Mouse (Mus musculus) embryonic stem cell, embryonic (primary cell): ENCODE data around the gene Naaladl2.
"Not testable (repeated sequence)": the region's sequence is repeated elsewhere in the genome, so short reads cannot be mapped to it uniquely, and the experiment has no call there.

Experiments
- CTCF ChIA-PET, 4 experiments: fragments of 300-600 bp in 2 of 4; fragments of 350-600 bp in 2 of 4; sonication (Branson Sonifier 250); formaldehyde crosslinking; loops; one replicate each; lab custom pipeline; 2022; ENCODE audit warnings: inconsistent platforms in 2 of 4; lab: Charles Lee
- POLR2A ChIA-PET, 4 experiments: fragments of 300-600 bp in 2 of 4; fragments of 350-600 bp in 2 of 4; sonication (Branson Sonifier 250); formaldehyde crosslinking; loops; one replicate each; lab custom pipeline; 2022; ENCODE audit warnings: antibody characterized with exemption in 4 of 4, inconsistent platforms in 1 of 4; lab: Charles Lee

Naaladl2 gene

DNA sequence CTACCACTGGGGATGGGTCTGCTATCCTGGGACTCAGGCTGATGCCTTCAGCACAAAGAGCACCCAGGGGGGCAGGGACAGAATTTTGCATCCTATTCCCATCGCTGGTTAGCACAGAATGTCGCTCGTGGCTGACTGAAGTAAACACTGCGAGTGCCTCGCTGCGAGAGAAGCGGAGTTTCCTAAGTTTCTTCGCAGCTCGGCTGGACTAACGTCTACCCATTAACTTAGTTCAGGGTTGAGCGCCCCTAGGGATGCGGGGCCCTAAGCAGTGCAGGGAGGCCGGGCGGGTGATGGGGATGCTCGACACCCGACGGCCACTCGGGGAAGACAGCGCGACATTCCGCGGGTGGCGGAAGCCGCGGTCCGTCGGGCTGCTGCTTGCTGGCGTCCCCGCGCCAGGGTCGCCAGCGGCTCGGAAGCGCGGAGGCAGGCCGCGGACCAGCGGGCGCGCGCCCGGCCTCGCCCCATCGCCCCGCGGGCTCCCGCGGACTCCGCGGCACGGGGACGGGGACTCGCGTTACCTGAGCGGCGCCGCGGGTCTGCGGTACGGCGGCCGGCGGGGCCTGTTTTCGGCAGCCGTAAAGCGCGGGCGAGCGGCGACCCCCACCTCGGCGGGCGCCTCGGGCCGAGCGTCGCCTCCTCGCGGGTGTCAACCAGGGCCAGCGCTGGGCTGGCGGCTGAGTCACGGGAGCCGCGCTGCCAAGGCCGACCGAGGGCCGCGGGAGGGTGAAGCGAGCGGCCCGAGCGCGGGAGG is at the start of gene Naaladl2:
TSS of gene Naaladl2 (minus strand) at position 707 of the 757 bp plus-strand sequence.
- POLR2A ChIA-PET = interaction anchor here in 1 of 4 experiments (1.1 kb wide), 1 partner anchor 9 kb away, joined by 4 read pairs; no protein-coding TSS in a partner anchor

DNA sequence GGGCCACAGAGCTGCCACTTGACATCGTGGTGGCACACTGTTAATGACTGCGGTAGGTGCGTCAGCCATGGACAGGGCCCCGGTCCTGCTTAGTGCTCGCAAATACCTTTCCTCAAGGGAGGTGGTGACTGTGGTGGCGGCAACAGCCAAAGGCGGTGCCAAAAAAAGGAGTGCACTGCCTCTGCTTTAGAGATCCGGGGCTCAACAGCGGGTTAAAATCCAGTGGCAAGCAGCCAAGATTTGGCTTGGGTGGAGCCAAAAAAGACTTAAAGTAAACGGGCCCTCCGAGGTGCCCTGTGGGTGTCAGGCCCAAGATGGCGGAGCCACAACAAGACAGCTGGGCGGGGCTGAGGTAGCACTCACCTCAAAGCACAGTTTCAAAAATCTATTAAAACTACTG is 7.7 kb upstream of the Naaladl2 start:
- POLR2A ChIA-PET = no interaction called here
- CTCF ChIA-PET = no interaction called here

More for the DNA sequence above, at the start of gene Naaladl2:
- CTCF ChIA-PET = no interaction called here

DNA sequence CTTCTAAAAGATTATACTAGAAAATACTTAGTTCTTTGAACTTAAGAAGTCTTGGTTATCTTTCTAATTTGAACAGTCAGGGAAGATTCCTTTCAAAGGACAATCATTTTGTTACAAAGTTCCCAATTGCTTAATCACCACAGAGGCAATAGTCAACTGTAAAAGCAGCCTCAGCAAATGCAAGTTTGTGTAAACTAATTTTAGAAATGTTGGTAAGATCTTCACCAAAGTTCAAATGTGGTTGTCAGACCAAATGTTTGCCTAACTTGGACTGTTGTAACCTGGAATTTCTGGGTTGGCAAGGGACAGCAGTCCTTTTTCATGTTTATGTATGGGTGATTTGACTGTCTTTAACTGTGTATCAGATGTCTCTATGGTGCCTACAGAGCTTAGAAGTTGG is 3.2 kb upstream of the Naaladl2 start:
- ChIA-PET POLR2A (no interaction called here), CTCF (no interaction called here)

DNA sequence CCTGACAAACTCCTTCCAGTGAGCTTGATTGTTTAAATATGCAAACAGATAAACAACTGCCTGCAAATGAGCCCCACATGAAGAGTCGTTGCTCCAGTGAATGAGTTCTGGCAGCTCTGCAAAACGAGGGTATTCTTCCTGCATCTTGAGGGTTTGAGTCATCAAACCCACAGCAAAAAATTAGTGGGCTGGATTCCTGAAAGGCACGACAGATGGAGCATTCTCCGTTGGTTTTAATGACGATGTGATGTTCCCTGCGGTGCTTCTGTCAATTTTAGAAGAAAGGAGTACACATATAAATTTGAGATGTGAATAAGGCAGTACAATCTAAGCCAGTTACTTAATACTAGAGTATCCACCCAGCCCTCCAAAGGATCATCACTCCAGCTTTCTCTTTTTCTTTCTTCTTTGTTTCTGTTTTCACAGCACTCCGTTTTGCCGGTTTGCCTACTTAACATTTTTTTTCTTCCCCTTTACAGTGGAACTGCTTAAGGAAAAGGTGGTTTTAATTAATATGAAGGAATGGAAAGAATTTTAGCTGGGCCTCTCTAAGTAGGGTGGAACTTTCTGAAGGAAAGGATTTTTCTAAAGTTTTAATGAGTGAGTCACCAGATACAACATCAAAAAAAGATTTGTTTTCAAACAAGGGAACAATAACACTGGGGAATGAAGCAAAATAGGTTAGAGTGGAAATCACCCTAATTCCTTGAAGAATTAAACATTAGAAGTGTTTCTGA is 1.1 kb upstream of the Naaladl2 start:
- CTCF ChIA-PET = no interaction called here
- POLR2A ChIA-PET = interaction anchor here in 1 of 4 experiments (1.1 kb wide), 1 partner anchor 8 kb away, joined by 4 read pairs; no protein-coding TSS in a partner anchor

DNA sequence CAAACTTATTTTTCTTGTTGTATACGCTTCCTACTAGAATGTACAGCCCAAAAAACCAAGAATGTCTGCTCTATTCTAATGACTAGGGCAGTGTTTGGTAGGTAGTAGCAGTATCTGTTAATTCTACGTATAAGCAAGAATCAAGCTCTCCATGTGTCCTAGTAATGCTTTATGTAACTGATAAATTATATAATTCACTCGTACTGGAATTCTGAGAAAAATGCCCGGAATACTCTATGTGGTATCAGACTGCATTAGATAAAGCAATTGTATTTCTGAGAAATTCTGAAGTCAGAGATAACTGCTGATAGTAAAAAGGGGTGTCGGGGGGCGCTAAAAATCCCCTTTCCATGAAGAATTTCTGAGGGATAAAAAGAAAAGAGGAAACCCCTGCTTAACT is 950 bp downstream of the Naaladl2 start:
- POLR2A ChIA-PET = no interaction called here
- CTCF ChIA-PET = no interaction called here

DNA sequence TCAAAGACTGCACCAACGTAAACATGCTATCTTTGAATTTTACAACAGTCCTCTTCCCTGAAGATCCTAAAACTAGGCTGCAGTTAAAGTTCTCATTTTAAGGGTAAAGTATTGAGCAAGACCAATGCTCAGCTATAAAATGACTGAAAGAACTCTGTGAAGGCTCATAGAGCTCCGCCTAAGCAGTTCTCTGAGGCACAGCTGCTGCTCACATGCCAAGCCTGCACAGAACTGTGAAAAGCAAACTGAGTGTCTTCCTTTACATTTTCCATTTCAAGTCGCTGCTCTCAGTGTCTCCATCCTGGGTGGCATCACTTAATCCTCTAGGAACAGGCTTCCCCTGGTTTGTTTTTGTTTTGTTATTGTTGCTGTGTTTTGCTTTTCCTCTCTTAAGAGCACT is 12.2 kb downstream of the Naaladl2 start:
- POLR2A ChIA-PET = no interaction called here
- CTCF ChIA-PET = no interaction called here

DNA sequence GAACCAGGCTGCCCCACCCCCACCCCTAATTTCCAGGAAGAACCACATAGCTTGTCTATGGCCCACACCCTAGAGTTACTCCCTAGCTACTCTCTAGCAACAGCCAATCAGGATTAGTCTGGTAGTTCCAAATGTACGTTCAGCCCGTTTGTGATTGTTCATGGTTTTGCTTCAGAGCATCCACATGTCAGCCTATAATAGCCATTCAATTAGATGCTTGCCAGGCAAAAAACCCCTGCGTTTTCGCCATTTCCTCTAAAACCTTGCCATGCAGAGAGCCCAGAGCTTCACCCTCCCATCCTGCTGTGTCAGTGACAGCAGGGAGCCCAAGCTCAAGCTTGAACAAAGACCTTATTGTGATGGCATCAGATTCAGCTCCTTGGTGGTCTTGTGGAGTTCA is 16.2 kb downstream of the Naaladl2 start:
- CTCF ChIA-PET = interaction anchor here in 1 of 4 experiments (0.6 kb wide), 1 partner anchor 375 kb away, joined by 3 read pairs; no protein-coding TSS in a partner anchor

DNA sequence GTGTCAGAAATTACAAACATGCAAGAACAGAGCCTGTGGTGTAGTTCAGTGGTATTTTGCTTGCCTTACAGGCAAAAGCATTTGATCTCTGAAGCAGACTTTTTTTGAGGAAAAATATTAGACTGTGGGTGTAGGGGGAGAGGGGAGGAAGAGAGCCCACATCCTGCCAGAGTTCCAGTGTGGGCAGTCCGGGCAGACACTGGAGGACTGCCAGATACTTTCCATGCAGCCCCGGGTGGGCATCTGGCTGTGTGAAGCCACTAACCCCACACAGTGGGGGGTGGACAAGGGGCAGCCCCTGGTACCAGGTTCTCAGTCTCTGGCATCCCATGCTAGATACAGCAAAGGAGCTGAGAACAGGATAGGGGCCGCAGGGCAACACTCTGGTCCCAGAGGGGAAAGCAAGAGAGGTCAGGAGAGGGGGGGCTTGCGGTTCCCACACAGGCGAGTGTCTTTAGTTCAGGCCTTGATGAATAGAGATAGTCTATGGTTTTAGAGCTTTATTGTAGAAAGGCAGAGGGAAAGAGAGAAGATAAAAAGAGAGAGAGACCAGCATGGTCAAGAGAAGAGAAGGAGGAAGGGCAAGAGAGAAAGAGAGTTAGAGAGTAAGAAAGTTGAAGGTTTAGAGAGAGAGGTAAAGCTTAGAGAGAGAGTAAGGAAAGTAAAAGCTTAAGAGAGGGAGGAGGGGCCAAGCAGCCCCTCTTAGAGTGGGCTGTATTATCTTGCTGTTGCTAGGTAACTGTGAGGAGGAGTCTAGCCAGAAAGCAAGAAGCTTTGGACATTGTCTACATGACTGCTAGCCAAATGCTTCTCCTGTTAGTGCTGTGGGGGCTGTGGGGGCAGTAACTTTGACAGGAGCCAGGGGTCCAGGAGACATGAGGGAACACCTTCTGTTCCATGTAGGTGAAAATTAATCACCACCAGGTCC is 18.9 kb downstream of the Naaladl2 start:
- ChIA-PET POLR2A (no interaction called here), CTCF (no interaction called here)

More for the DNA sequence above, 16.2 kb downstream of the Naaladl2 start:
- POLR2A ChIA-PET = no interaction called here

DNA sequence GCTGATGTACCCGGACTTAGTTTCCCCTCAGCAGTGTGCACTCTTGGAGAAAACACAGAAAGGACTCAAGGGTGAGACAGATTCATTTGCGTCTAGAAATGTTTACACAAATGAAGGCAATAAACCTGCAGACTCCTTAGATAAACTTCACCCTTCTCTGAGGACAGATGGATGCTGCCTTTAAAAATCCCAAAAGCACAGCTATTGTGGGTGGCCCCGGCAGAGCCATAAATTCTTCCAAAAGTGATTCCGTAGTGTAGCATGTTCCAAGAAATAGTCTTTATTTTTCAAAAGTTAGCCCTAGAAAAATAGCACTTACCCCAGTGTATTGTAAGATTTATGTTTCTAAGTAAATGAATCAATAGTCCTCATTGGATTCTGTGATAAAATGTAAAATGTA is 31.0 kb downstream of the Naaladl2 start:
- CTCF ChIA-PET = no interaction called here
- POLR2A ChIA-PET = no interaction called here

DNA sequence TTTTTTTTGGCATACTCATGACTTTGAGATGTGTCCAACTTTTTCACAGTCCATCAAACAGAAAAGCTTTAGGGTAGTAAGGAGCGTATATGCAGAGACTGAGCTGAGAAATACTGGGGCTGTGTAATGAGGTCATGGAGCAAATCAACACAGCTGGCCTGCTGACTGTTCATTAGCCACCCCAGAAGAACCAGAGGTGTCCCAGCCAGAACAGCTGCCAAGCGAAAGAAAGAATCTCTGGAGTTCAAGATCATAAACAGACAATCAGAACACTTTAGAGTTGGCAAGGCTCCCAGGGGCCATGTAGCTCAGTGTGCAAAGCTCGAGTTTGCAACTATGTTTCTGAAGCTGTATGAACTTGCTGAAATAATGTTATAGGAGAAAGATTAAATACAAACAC is 35.1 kb downstream of the Naaladl2 start:
- ChIA-PET CTCF (no interaction called here), POLR2A (no interaction called here)

DNA sequence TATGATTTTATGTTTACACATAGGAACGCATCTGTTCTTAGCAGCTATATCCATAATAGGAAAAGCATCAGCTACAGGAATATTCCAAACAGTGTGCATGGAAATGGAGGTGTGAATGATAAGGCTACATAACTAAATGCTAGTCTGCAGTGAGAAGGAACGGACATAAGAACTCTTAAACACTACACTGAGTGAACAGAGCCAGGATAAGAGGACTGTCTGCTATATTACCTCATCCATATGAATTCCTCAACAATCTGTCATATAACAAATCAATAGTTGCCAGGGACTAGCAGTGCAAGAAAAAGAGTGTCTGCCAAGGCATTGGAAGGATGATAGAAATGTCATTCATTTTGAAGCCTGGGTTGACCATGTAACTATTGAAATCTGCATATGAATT is 51.1 kb downstream of the Naaladl2 start:
- POLR2A ChIA-PET = no interaction called here
- CTCF ChIA-PET = no interaction called here

DNA sequence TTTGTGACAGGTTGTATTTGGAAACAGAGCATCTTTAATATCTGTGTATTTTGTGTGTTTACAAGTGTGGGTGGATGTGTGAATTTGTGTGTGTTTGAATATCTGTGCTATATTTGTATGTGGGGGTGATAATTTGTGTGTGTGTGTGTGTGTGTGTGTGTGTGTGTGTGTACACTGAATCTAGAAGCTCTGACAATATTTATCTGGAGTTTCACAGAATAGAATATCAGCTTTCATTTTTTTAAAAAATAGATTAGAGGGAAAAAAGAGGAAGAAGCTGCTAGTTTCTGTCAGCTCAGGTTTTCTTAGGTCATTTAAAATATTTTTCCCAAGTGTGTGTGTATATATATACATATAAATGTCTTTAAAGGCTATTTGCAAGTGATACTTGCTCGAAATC is 68.3 kb downstream of the Naaladl2 start:
- ChIA-PET CTCF (interaction anchor here in 1 of 4 experiments (0.6 kb wide), 1 partner anchor 277 kb away, joined by 5 read pairs; no protein-coding TSS in a partner anchor), POLR2A (no interaction called here)

DNA sequence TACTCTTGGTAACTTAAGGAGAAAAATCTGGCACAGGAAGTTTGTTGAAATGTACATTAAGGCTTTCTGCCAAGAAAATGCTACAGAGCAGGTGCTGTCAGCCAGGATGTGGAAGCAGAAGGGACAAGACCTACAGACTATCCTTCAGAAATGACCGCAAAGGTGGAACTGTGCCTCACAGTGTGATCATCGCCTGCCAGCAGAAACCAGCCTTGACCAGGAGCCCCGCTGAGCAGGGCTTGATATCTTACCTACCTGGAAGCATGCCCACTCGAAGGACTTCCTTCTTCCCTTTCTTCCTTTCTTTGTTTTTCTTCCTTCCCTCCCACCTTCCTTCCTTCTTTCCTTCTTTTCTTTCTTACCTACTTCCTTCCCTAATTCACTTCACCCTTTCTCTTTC is 69.8 kb downstream of the Naaladl2 start:
- POLR2A ChIA-PET = no interaction called here
- CTCF ChIA-PET = no interaction called here

DNA sequence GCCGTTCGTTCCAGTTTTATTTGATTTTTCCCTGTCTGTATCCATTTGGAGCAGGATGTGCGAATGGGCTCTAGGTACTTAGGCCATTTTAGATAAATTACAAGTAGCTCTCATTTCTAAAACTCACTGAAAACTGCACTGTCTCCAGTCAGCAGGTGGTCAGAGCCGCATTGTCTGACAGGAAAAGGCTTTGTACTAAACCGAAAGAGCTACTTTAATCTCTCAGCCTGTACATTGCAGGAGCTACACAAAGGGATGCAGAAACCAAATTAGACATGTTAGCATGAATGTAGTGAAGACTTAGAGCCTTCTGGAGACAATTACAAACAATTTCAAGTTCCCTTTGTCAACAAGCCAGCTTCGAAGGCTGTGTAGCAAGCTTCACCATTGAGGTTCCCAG is 70.2 kb downstream of the Naaladl2 start:
- ChIA-PET CTCF (no interaction called here), POLR2A (no interaction called here)

DNA sequence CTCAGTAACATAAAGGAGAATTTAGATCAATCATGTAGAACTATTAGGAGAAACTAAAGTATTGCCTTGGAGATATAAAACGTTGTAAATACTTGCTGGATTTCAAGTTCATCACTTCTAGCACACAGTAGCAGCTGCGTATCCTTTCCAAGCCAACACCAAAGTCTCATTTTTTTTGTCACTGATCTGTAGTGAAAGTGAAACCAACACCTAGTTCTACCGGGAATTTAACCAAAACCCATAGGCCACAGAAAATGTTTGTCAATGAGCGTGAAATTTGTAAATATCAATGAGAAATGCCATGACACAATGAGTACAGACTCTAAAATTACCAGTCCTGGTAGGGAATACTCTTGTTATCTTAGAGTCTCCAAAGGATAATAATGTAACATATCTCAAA is 80.8 kb downstream of the Naaladl2 start:
- ChIA-PET CTCF (no interaction called here), POLR2A (no interaction called here)

DNA sequence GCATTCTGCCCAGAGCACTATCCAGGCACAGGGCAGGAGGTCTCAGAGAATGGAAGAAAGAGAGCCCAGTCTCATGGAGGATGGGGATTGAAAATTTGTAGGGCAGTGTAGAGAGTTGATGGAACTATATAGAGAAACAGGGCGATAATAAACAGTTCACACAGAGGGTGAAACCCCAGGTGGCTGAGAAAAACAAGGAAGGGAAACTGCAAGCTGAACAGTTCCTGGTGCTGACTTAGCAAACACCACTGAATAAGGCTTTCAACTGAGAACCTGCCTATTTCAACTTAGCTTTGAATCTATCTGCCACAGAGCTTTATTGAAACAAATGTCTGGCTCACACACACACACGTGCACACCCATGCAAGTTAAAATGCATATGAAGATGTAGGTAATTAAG is 91.1 kb downstream of the Naaladl2 start:
- ChIA-PET CTCF (no interaction called here), POLR2A (no interaction called here)

DNA sequence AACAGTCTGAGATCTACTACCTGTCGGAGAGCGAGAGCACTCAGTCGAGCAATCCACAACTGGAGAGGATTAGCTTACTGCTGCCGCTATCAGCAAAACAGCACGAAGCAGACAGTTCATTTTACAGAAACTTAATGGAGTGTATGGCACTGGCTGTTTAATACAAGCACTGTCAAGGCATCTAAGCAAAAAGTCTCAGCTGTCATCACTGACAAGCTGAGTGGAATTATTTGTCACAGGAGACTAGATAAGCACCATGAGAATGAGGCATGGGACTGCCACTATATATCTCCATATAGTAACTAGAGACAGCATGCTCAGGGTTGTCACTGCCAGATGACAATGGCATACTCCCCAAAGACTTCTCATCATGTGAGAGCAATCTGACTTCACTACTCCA is 124.1 kb downstream of the Naaladl2 start:
- ChIA-PET POLR2A (interaction anchor here in 1 of 4 experiments (1.6 kb wide), 1 partner anchor 13 kb away, joined by 3 read pairs; no protein-coding TSS in a partner anchor), CTCF (no interaction called here)

DNA sequence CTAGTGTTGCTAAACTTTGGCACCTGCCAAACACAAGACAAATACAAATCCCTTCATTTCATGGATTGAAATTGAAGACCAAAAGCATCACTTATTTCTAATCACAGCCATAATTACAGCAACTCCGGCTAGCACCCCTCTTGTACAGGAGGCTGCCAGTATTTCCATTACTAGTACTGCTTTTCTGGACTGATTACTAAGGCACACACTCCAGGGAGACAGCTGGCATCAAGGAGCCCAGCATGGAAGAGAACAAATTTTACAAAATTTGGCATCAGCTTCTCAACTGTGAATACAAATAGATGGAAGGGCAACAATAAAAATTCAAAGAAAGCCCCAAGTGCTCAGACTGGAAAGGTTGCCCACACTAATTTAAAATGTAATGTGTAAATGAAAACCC is 133.3 kb downstream of the Naaladl2 start:
- CTCF ChIA-PET = no interaction called here
- POLR2A ChIA-PET = no interaction called here

DNA sequence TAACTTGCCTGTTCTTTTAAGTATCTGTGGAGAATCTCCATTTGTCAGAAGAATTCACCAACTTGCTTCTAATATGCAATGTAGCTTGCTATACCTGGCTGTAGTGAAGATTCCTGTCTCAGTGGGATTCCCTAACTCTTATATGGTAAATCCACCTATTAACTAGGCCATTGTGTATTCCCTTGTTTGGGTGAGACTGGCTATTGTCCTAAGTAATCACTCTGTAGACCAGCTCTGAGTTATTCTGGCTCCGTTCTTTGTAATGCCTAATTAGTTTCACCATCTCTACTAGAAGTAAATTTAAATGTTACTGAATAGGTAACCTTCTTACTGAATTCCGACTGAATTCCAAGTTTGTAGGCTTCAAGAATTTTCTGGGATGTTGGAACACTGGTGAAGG is 137.3 kb downstream of the Naaladl2 start:
- POLR2A ChIA-PET = interaction anchor here in 1 of 4 experiments (1.0 kb wide), 1 partner anchor 13 kb away, joined by 3 read pairs; no protein-coding TSS in a partner anchor
- CTCF ChIA-PET = not testable (repeated sequence)
